ENCODE assay signal across 18 mouse cellular contexts in the genomic region with DNA sequence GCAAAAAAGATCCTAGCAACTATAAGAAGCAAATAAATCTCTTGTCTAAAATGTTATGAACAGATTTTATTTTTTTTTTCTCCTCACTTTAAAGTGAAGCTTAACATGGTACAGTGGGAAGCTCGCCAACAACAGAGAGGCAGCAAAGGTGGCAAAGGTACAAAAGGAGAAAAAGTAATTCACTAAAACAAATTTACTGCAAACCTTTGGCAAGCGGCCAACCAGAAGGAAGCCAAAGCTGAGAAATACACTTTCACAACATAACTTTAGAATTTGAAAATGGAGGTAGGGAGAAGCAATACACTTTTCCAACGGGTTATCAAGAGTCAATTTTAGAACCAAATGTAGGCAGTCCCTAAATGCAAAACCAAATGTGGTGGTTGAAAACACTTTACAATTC.
DNase-seq lines count a peak whose midpoint lies in the region; ATAC-seq and TF ChIP-seq lines count a peak whose summit lies in the region.
"Had no signal": no experiment of that assay in that cellular context is flagged by ENCODE, and none has a peak within 500 bp of the region (broad histone marks: within the 10 kb centered on the region; RNA-seq: fewer than 3 reads in every experiment).

No protein-coding gene starts in this region.

- no peak for ATAC-seq in lung, embryonic 14.5 days (ENCODE audit: insufficient read depth)

- H3K4me2 ChIP-seq in lung, embryonic 14.5 days: no peak overlapping the region
- H3K4me2 ChIP-seq: embryonic facial prominence, embryonic 12.5 days; heart, embryonic 12.5 days; hindbrain, embryonic 15.5 days; limb, embryonic 13.5 days; liver, embryonic 15.5 days had no signal

- TF ChIP-seq CTCF in lung, embryonic 14.5 days (IDR thresholded peaks at IDR 0.05; ENCODE audit: low read depth): no peak

- H3K4me1 ChIP-seq in lung, embryonic 14.5 days (ENCODE audit: insufficient read depth): no peaks in the 10 kb centered on the region
- H3K4me1 ChIP-seq: embryonic facial prominence, embryonic 12.5 days; heart, embryonic 12.5 days; hindbrain, embryonic 15.5 days; limb, embryonic 13.5 days; liver, embryonic 15.5 days; megakaryocyte, embryonic 14.5 days had no signal

- H3K9ac ChIP-seq in lung, embryonic 14.5 days: no peak overlapping the region
- H3K9ac ChIP-seq: embryonic facial prominence, embryonic 12.5 days; heart, embryonic 12.5 days; hindbrain, embryonic 15.5 days; limb, embryonic 13.5 days; liver, embryonic 15.5 days had no signal

- intact Hi-C loops in heart, postnatal 36 days (cut with DNase I): no loop called here

- 65% methylated on average over 3 of the region's 3 CpGs for WGBS in lung, embryonic 14.5 days

- no peaks in the 10 kb centered on the region for H3K36me3 ChIP-seq in lung, embryonic 14.5 days (ENCODE audit: insufficient read depth)
- H3K36me3 ChIP-seq: embryonic facial prominence, embryonic 12.5 days; heart, embryonic 12.5 days; hindbrain, embryonic 15.5 days; limb, embryonic 13.5 days; liver, embryonic 15.5 days had no signal

- DNase-seq in adrenal gland, postnatal 25 days: peak; percentile 5
- DNase-seq in adrenal gland, adult 8-10 months: no peak
- peak; percentile 5 for DNase-seq in gastrocnemius, postnatal 10 days
- DNase-seq in gastrocnemius, adult 8-10 months (ENCODE audit: low spot score in 2 of 2): no peak
- peak; percentile 51 for DNase-seq in lung, embryonic 14.5 days
- DNase-seq in lung, postnatal 14 days: no peak
- peak; percentile 18 for DNase-seq in right cerebral cortex, postnatal 14 days
- no peak for DNase-seq in heart, postnatal 36 days
- DNase-seq: cerebellum, adult 11 months; kidney, adult 18-20 months; lung, postnatal 10 days had no signal

- no peaks in the 10 kb centered on the region for H3K27me3 ChIP-seq in lung, embryonic 14.5 days (ENCODE audit: insufficient read depth, low read length)
- H3K27me3 ChIP-seq: CH12.LX; embryonic facial prominence, embryonic 12.5 days; heart, embryonic 12.5 days; hindbrain, embryonic 15.5 days; limb, embryonic 13.5 days; liver, embryonic 15.5 days; megakaryocyte, embryonic 14.5 days had no signal

- no peak overlapping the region for H3K27ac ChIP-seq in lung, embryonic 14.5 days (ENCODE audit: low read depth)
- H3K27ac ChIP-seq: embryonic facial prominence, embryonic 12.5 days; hindbrain, embryonic 15.5 days; limb, embryonic 13.5 days; liver, embryonic 15.5 days had no signal

- H3K9me3 ChIP-seq in lung, embryonic 14.5 days (ENCODE audit: low read depth, low read length): no peaks in the 10 kb centered on the region
- H3K9me3 ChIP-seq: embryonic facial prominence, embryonic 12.5 days; heart, embryonic 12.5 days; hindbrain, embryonic 15.5 days; limb, embryonic 13.5 days; liver, embryonic 15.5 days; megakaryocyte, embryonic 14.5 days had no signal

- H3K4me3 ChIP-seq in lung, embryonic 14.5 days (ENCODE audit: low read depth, low read length): no peak overlapping the region
- H3K4me3 ChIP-seq: embryonic facial prominence, embryonic 12.5 days; heart, embryonic 12.5 days; hindbrain, embryonic 15.5 days; limb, embryonic 13.5 days; liver, embryonic 15.5 days; megakaryocyte, embryonic 14.5 days had no signal

Comparison
In these comparisons a context has a peak if more than half of its experiments do, and no peak if none do; other contexts are left out.
1. DNase-seq: peak in adrenal gland, postnatal 25 days (single experiment), gastrocnemius, postnatal 10 days (single experiment), lung, embryonic 14.5 days (single experiment) and right cerebral cortex, postnatal 14 days (single experiment); none in adrenal gland, adult 8-10 months (single experiment), gastrocnemius, adult 8-10 months (0 of 2), lung, postnatal 14 days (single experiment) and heart, postnatal 36 days (0 of 2).